Mouse (Mus musculus) G1E (cell line): ENCODE measurements around the gene Mprip.

Source experiments
- CTCF ChIP-seq: IDR thresholded peaks from 2 replicates; pipeline ENCODE4 v1.5.1; 2012; ENCODE audit warnings: low read depth, low read length, inconsistent platforms, mixed read lengths
- GATA1 ChIP-seq: IDR thresholded peaks from 2 replicates; pipeline ENCODE4 v1.6.1; 2012; ENCODE audit warnings: borderline replicate concordance, low read length, inconsistent platforms, mixed read lengths
- GATA2 ChIP-seq: IDR thresholded peaks from 2 replicates; pipeline ENCODE4 v1.6.1; 2012; ENCODE audit warnings: low read depth, low read length, inconsistent platforms, borderline replicate concordance
- POLR2AphosphoS5 ChIP-seq: IDR thresholded peaks from 2 replicates; pipeline ENCODE4 v1.6.1; 2012; ENCODE audit warnings: low read depth, low read length, inconsistent platforms; ENCODE audit not compliant: insufficient replicate concordance

- TF ChIP-seq GATA2 = no peak
- no peak for TF ChIP-seq CTCF
- TF ChIP-seq POLR2AphosphoS5 = no peak
- TF ChIP-seq GATA1 = no peak
These were observed 118.3 kb downstream of the Mprip start for GRCm38 (mm10) chr11:59779406-59779805.
